Mouse (Mus musculus) hindbrain, embryonic 16.5 days (tissue): ENCODE results near the gene Cd24a. TPM values are rescaled to one million over a fixed set of nuclear protein-coding genes. Genes with fewer than 3 reads are reported as not detected.

Source experiments
- ATAC-seq: fragments of 200-750 bp; cut with Nextera tagmentation; 2 replicates; pipeline ENCODE4 v1.8.0; 2017; ENCODE audit warnings: moderate TSS enrichment, moderate library complexity
- H3K27ac ChIP-seq: fragments of 300-500 bp; sonication (generic); 2 replicates; pipeline ENCODE4 v1.5.1; 2014; ENCODE audit warnings: low read depth, mild to moderate bottlenecking, control low read depth, low read length, moderate library complexity
- H3K27me3 ChIP-seq: fragments of 300-500 bp; sonication (generic); replicated peaks from 2 replicates; pipeline ENCODE4 v1.6.1; 2014; ENCODE audit warnings: low read length; ENCODE audit not compliant: control insufficient read depth, insufficient read depth
- H3K36me3 ChIP-seq: fragments of 300-500 bp; sonication (generic); 2 replicates; pipeline ENCODE4 v1.6.1; 2014; ENCODE audit warnings: mild to moderate bottlenecking, low read length, moderate library complexity, mixed read lengths; ENCODE audit not compliant: control insufficient read depth, insufficient read depth
- H3K4me1 ChIP-seq: fragments of 300-500 bp; sonication (generic); 2 replicates; pipeline ENCODE4 v1.6.1; 2014; ENCODE audit warnings: low read depth, low read length; ENCODE audit not compliant: control insufficient read depth, insufficient read depth
- H3K4me2 ChIP-seq: fragments of 300-500 bp; sonication (generic); 2 replicates; pipeline ENCODE4 v1.6.1; 2014; ENCODE audit warnings: mild to moderate bottlenecking, low read length, control low read depth, moderate library complexity
- H3K4me3 ChIP-seq: fragments of 300-500 bp; sonication (generic); 2 replicates; pipeline ENCODE4 v1.5.1; 2014; ENCODE audit warnings: mild to moderate bottlenecking, low read length, control low read depth, moderate library complexity
- H3K9ac ChIP-seq: fragments of 300-500 bp; sonication (generic); 2 replicates; pipeline ENCODE4 v1.6.1; 2014; ENCODE audit warnings: low read depth, mild to moderate bottlenecking, control low read depth, low read length, moderate library complexity
- H3K9me3 ChIP-seq: fragments of 300-500 bp; sonication (generic); 2 replicates; pipeline ENCODE4 v1.6.1; 2014; ENCODE audit warnings: mild to moderate bottlenecking, low read length, moderate library complexity; ENCODE audit not compliant: control insufficient read depth
- WGBS: fragments of 180-500 bp; shearing (Covaris S2); extraction: QIAGEN DNeasy Blood & Tissue Kit; methylation state at CpG from one replicate; pipeline ENCODE4 v1.1.7; 2014; 5-methylcytosine and 5-hydroxymethylcytosine counted together
- polyA plus RNA-seq: library from polyadenylated mRNA; unstranded; fragments of >200 nt; fragmentation: Nextera tagmentation; extraction: Ambion mirVana; gene quantifications from 2 replicates; pipeline ENCODE4 v1.2.1, GENCODE M21; 2015

Cd24a gene
- polyA plus RNA-seq, 1 experiment from 2014 or later, result 546 TPM

DNA sequence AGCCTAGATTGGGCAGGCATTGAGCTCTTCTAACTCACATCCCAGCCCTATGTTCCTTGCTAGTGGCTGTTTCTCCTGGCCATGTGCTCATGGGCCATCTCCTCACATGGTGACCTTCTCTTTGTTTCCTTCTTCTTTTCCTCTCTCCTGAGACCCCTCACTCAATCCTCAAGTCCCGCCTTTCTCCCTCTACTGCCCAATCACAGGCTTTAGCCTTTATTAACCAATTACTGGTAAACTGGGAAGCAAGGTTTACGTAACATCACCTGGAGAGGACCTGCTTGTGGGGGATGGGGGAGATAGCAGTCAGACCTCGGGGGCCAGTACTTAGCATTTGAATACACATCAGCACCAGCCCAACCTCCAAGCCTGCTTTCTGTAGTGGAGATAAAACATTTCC lies 26.7 kb upstream of the Cd24a start:
- no peaks in the 10 kb centered on the region for H3K9me3 ChIP-seq
- peak; percentile 77 for ATAC-seq
- no peak overlapping the region for H3K27ac ChIP-seq

DNA sequence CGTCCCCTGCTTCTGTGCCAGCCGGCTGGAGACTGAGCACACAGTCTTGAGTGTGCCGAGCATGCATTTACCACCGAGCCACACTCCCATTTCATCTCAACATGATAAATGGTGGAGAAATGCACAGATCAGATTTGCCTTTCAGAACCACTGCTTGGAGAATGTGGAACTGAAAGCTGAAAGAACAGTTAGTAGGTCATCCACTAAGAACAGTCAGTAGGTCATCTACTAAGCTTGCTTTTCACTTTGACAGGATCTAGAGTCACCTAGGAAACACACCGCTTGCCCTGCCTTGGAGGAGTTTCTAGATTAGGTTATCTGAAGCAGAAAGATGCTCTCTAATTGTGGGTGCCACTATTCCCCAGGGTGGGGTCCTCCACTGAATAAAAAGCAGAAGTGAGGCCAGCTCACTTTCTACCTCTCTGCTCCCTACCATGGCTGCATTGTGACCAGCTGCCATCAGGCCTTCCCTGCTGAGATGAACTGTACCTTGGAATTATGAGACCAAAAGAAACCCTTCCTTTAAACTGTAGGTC lies 20.4 kb upstream of the Cd24a start:
- no peaks in the 10 kb centered on the region for H3K4me1 ChIP-seq
- H3K9ac ChIP-seq, result no peak overlapping the region
- H3K27ac ChIP-seq, result no peak overlapping the region
- no peak overlapping the region for H3K4me3 ChIP-seq
- no peak overlapping the region for H3K4me2 ChIP-seq
- H3K9me3 ChIP-seq, result no peaks in the 10 kb centered on the region
- 90% methylated on average over 5 of the region's 5 CpGs for WGBS
- ATAC-seq, result no peak
- no peaks in the 10 kb centered on the region for H3K27me3 ChIP-seq
- H3K36me3 ChIP-seq, result no peaks in the 10 kb centered on the region

More for the DNA sequence above, 26.7 kb upstream of the Cd24a start:
- Histone ChIP-seq H3K4me1 (no peaks in the 10 kb centered on the region), H3K4me3 (no peak overlapping the region), H3K27me3 (no peaks in the 10 kb centered on the region), H3K4me2 (0 out of 2 replicates have a peak overlapping the region, but pooled peaks have one; percentile 10), H3K36me3 (no peaks in the 10 kb centered on the region), H3K9ac (no peak overlapping the region)
- WGBS, result 29% methylated on average over 3 of the region's 3 CpGs

DNA sequence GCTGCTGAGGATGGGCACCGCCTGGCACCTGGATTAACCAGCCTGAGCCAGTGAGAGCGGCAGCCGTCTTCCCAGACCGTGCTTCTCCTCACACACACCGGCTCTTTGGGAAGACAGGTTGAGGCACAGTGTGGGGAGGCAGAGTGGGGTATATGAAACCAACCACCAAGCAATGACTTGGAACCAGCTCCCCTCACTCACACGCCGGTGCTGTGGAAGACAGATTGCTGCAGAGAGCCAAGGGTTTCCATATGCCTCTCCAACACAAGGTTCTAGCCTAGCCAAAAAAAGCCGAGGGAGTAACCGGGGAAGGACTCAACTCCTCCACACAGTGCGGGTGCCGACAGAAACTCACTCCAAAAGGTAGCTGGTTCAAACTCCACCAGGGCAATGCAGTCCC lies 18.8 kb upstream of the Cd24a start:
- no peaks in the 10 kb centered on the region for H3K4me1 ChIP-seq
- H3K4me3 ChIP-seq, result no peak overlapping the region
- no peaks in the 10 kb centered on the region for H3K9me3 ChIP-seq
- 78% methylated on average over 11 of the region's 11 CpGs for WGBS
- H3K4me2 ChIP-seq, result no peak overlapping the region
- H3K27me3 ChIP-seq, result no peaks in the 10 kb centered on the region
- H3K27ac ChIP-seq, result no peak overlapping the region
- no peak overlapping the region for H3K9ac ChIP-seq
- no peaks in the 10 kb centered on the region for H3K36me3 ChIP-seq
- ATAC-seq, result no peak

DNA sequence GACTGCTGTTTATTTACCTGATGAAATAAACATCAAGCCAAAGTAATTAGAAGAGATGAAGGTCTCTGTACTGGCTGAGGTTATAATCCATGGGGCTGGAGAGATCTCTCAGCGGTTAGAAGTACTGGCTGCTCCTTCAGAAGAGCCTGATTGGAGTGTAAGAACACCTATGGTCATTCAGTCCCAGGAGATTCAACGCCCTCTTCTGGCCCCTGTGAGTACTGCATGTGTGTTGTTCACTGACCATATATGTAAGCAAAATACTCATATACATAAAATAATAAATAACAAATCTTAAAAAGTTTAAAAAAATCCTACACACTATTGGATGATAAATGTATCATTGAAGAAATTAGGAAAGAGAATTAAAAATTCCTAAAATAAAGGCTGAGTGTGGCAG lies 17.3 kb upstream of the Cd24a start:
- 34% methylated on average over 2 of the region's 2 CpGs for WGBS
- H3K27me3 ChIP-seq, result no peaks in the 10 kb centered on the region
- H3K9ac ChIP-seq, result no peak overlapping the region
- no peak for ATAC-seq
- no peaks in the 10 kb centered on the region for H3K36me3 ChIP-seq
- H3K4me3 ChIP-seq, result no peak overlapping the region
- no peak overlapping the region for H3K27ac ChIP-seq
- H3K4me2 ChIP-seq, result no peak overlapping the region
- H3K9me3 ChIP-seq, result no peaks in the 10 kb centered on the region
- H3K4me1 ChIP-seq, result no peaks in the 10 kb centered on the region

DNA sequence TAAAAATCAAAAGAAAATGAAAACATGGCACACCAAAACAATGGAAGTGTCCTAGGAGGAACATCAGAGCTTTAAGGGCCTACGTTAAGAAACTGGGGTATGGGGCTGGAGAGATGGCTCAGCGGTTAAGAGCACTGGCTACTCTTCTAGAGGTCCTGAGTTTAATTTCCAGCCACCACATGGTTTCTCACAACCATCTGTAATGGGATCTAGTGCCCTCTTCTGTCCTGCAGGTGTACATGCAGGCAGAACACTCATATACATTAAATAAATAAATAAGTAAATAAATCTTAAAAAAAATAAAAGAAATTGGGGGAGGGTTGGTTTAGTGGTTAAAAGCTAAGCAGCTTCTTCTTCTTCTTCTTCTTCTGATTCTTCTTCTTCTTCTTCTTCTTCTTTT lies 16.8 kb upstream of the Cd24a start:
- WGBS, result 89% methylated on average over 2 of the region's 2 CpGs
- no peak for ATAC-seq
- Histone ChIP-seq H3K9me3 (no peaks in the 10 kb centered on the region), H3K4me1 (no peaks in the 10 kb centered on the region), H3K27ac (no peak overlapping the region), H3K27me3 (no peaks in the 10 kb centered on the region), H3K4me2 (no peak overlapping the region), H3K36me3 (no peaks in the 10 kb centered on the region), H3K4me3 (no peak overlapping the region), H3K9ac (no peak overlapping the region)

DNA sequence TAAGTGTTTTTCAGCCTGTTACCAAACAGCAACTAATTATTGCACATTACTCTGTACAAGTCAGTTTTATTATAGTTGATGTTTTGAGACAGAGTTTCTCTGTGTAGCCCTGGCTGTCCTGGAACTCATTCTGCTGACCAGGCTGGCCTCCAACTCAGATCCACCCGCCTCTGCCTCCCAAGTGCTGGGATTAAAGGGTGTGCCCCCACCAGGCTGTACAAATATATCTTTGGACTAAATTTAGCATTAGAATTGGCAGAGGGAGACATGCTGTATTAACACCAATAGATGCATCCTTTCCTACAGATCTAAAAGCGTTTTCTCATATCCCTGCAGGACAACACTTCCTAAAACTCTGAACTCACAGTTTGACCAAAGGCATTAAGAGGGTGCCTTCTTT lies 3.7 kb upstream of the Cd24a start:
- no peaks in the 10 kb centered on the region for H3K9me3 ChIP-seq
- H3K27me3 ChIP-seq, result no peaks in the 10 kb centered on the region
- ATAC-seq, result no peak
- peaks cover 6% of the 10 kb centered on the region for H3K4me1 ChIP-seq
- H3K4me2 ChIP-seq, result no peak overlapping the region
- no peak overlapping the region for H3K9ac ChIP-seq
- H3K4me3 ChIP-seq, result no peak overlapping the region
- H3K27ac ChIP-seq, result no peak overlapping the region
- 86% methylated on average over 2 of the region's 2 CpGs for WGBS
- no peaks in the 10 kb centered on the region for H3K36me3 ChIP-seq

DNA sequence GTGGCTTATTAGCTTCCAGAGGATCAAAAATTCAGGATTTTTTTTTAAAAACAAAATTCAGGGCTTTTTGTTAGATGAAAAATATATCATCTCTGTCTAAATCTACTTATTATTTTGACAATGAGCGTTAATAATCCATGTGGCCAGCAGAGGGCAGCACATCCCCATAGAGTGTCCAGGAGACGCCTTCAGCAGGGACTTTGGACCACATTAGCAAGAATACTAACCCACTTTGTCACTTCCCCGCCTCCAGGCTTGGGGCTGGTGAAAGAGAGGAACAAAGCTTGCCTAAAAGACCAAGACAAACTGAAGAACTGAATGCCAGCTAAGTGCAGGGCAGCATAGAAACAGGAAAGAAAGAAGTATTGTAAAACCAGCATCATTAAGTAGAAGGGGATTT lies 3.1 kb upstream of the Cd24a start:
- no peak overlapping the region for H3K9ac ChIP-seq
- no peak overlapping the region for H3K4me3 ChIP-seq
- H3K9me3 ChIP-seq, result no peaks in the 10 kb centered on the region
- no peaks in the 10 kb centered on the region for H3K27me3 ChIP-seq
- H3K4me1 ChIP-seq, result peaks cover 6% of the 10 kb centered on the region
- H3K36me3 ChIP-seq, result no peaks in the 10 kb centered on the region
- WGBS, result under 1% methylated on average over 3 of the region's 3 CpGs
- H3K4me2 ChIP-seq, result no peak overlapping the region
- H3K27ac ChIP-seq, result no peak overlapping the region
- no peak for ATAC-seq

DNA sequence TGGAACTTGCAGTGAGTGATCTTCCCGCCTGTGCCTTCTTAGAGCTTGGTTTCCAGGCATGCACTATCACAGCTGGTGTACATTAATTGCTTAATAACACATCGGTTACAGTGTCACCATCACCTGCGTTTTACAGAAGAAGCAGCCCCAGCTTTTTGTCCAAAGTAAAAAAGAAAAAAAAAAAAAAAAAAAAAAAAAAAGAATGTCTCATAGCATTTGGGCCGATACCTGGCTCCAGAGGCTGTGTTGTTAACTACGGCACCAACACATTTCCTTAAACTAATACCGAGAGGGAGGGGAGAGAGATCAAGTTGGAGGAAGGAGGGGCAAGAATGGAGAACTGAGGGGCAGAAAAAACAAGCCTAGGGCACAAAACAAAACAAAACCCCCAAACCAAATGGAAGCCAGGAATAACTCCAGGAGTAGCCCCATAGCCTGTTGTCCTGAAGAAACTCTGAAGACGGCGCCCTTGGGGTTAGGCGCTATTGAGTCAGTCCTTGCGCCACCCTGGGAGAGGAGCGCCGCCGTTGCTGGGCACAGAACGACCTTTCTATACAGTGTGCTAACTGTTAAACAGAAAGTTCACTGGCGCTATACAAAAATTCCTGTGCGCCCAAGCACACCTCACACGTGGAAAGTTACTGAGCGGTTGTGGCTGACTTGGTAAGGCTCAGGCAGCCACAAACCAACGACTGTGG lies 636 bp upstream of the Cd24a start:
- H3K4me2 ChIP-seq, result peak overlapping the region; percentile 93
- no peak for ATAC-seq
- 20% methylated on average over 19 of the region's 19 CpGs for WGBS
- H3K9ac ChIP-seq, result peak overlapping the region; percentile 41
- no peaks in the 10 kb centered on the region for H3K9me3 ChIP-seq
- no peaks in the 10 kb centered on the region for H3K36me3 ChIP-seq
- H3K27ac ChIP-seq, result no peak overlapping the region
- peak overlapping the region; percentile 75 for H3K4me3 ChIP-seq
- peaks cover 10% of the 10 kb centered on the region for H3K4me1 ChIP-seq
- H3K27me3 ChIP-seq, result no peaks in the 10 kb centered on the region

DNA sequence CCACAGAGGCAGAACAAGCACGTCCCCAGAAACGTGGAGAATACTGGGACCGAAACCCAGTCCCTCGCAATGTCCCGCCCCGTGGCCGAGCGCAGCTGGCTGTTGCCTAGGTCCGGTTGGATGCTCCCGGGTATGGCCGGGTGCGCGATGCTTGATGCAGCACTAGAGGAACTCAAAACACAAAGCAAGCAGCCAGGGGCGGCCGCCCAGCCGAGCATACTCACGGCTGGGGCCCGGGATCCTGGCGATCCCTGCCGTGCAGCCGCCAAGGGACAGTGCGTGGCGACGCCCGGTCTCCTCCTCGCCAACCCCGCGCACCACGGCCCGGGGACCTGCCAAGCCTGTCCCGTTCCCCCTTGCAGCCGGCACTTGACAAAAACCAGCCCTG lies 276 bp downstream of the Cd24a start:
- no peaks in the 10 kb centered on the region for H3K9me3 ChIP-seq
- H3K36me3 ChIP-seq, result 0 out of 2 replicates have a peak, but pooled peaks cover 3% of the 10 kb centered on the region
- peaks cover 10% of the 10 kb centered on the region for H3K4me1 ChIP-seq
- no peaks in the 10 kb centered on the region for H3K27me3 ChIP-seq
- peak overlapping the region; percentile 75 for H3K4me3 ChIP-seq
- peak overlapping the region; percentile 87 for H3K27ac ChIP-seq
- H3K9ac ChIP-seq, result peak overlapping the region; percentile 94
- peak overlapping the region; percentile 93 for H3K4me2 ChIP-seq
- peak; percentile 48 for ATAC-seq
- 0% methylated on average over 32 of the region's 32 CpGs for WGBS
